Mouse (Mus musculus) kidney, postnatal 10 days (tissue): ENCODE results near the gene Lgr5.

Source experiments
- DNase-seq: peaks from one replicate; pipeline ENCODE4 v3.0.0; 2021; ENCODE audit warnings: mixed read lengths

Gene Lgr5

DNA sequence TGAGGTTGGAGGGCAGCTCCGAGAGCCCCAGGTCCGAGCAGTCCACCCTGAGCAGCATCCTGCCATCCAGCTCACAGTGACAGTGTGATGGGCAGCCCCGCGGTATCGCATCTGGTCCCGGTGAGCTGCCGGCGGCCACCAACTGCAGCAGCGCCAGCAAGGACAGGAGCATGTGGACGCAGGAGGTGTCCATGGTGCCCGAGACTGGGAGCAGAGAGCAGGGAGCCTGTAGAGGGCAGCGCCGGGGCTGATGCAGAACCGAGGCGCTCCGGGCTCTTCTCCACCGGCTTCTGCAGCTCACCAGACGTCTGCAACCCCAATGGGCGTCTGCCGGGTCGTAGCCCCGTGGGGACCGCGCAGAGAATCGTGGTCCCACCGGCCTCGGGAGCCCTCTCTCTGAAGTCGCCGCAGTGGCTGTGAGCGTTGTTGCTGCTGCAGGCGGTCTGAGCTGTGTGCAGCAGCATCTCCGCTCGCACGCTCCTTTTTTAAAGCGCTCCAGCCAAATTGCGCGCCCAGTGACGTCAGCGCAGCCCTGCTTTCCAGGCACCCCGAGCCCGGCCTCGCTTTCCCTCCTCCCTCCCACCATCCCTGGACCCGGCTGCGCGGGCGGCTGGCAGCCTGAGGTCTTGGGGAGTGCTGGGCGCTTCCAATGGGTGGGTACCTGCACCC is at the start of gene Lgr5:
Lgr5 (minus strand) TSS at position 480 of the 669 bp plus-strand sequence.
- DNase-seq: peak; percentile 67

DNA sequence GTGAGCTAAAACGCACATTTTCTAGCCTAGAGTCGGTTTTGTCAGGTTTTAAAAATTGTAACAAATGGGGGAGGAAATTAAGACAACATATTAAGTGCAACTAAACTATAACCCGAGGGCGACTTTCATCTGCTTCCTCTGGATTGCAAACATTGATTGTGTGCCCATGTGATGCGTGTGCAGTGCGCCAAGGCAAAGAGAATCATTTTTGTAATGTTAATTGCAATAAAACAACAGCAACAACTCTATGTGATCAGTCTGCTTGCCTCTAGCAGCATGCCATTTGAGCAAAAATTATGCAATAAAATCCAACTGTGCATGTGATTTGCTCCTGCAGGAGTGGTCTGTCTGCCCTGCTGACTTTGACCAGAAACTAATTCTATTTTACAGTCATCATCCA is 39.1 kb upstream of the Lgr5 start:
- no peak for DNase-seq

DNA sequence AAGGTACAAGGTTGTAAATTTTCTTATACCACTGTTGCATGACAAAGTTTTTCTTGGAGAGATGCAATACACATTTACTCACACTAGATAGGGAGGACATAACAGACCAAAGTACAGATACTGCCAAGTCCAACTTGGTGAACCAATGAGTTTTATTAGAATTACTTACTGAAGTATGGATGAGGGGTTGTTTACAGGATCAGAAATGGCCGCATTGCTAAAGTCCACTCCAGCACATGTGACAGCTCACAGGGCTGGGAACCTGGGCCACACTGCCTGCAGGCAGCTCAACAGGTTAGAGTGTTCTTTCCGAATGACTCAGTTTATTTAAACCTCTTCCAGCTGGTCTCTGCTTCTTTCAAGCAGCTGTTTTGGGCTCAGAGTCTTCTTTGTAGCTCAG is 37.4 kb upstream of the Lgr5 start:
- no peak for DNase-seq

DNA sequence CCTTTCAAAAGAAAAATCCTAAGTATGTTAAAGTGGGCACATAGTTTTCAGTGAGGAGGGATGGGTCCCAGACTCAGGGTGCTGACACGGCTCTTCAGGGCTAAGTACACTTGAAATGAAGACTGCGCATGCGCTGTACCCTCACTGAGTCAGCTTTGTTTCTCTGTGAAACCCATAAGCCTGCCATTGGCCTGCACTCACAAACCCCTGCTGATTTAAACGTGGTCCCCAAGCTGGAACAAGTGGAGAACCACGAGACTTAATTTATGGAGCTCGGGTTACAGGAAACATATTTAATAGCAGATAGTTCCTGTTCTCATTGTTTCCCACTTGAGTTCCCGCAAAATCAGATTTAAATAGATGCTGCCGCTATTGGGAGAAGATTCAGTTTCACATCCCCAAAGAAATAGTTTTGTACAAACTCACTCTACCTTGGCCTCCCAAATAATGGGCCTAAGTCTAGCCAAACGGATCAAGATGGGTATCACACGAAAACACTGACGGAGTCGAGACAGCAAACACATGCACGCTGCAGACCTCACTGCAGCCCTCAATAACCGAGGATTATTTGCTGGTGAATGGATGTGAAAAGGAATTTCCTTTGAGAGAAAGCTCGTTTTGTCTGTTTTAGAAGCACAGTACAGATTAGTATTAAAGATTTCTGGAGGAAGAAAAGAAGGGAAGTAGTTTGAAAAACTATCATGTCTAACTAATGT is 36.5 kb upstream of the Lgr5 start:
- peak; percentile 65 for DNase-seq

DNA sequence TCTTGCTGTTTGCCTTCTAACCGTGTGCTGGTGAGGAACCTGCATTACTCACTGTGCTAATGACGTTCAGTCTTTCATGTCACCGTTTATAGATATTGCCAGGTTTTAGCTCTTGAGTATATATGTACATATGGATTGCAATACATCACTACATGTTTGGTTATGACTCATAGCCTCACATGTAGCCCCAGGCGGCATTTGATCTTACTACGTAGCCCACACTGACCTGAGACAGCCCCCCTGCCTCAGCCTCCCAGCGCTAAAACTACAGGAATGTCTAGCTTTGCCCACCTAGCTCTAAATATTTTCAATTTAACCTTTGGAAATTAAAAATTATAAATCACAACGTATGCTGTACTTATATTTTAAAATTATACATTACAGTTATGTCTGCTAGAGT is 35.9 kb upstream of the Lgr5 start:
- no peak for DNase-seq

DNA sequence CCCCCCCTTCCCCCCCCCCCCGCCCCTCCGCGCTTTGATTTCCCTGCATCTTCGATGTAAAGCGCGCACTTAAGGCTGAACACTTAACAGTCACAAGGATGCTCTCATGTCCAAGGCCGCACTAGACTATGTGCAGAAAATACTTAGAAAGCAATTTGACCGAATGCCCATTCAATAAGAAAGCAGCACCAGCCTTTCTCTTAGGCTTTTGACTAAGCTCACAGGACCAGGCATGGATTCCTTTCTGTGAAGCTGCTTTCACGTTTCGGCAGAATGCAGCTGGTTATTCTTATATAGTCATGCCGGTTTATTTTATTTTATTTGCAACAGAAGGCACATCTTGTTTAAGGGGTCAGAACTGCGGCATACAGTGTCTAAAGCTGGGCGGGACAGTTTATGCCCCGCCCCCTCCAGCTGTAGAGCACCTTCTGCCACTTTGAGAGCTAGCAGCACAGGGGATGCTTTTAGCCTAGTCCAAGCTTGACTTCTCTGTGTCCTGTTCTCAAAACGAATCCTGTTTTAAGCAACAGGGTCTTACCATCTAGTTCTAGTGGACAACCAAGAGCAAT is 30.8 kb upstream of the Lgr5 start:
- DNase-seq: no peak

DNA sequence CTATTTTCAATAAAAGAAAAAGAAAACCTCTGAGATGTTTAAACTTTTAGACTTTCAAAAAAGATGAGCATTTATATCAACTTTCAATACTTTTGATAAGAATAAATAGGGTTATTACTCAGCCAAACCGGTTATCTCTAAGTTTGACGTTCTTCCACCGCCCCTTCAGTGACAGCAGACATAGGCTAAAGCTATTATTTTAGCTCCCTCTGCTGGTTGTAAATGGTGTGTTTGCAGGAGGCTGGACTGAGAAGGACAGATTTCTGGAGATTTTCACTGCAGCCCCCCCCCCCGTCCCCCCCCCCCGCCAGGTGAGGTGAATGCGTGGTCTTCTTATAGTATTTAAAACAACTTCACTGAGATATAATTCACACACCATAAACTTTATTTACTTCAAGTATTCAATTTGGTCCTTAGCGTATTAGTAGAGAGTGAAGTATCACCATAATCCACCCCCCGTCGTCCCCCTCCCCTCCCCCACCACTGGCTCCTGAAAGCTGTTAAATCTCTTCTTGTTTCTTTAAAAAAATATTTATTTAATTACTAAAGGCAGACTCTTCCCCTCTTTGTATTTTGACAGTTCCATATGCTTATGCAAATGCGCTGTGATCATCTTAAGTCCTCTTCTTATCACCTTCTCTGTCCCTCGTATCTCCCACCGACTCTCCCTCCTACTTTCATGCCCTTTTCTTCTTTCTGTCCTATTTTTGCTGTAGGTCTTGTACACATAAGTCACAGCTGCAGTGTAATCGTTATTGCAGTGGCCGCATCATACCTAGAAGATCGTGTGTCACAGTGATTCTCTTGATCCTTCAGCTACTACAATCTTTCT is 30.1 kb upstream of the Lgr5 start:
- DNase-seq: peak; percentile 35

DNA sequence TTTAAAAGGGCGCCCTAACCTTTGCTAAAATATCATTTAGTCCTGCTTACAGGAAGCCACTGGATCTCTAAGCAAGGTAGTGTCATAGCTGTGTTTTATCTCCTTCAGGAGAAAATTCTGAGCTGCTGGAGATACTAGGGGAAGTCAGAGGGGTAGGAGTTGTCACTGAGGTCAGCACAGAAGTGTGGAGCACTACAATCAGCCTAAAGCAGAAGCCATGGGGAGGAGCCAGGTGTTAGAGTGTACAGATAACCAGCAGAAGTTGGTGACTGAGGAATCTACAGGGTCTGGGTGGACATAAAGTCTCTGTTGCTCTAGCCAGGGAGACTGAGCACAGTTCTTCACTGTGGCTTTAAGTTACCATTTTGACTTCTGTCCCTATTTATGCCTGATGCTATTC is 8.2 kb upstream of the Lgr5 start:
- DNase-seq: no peak

DNA sequence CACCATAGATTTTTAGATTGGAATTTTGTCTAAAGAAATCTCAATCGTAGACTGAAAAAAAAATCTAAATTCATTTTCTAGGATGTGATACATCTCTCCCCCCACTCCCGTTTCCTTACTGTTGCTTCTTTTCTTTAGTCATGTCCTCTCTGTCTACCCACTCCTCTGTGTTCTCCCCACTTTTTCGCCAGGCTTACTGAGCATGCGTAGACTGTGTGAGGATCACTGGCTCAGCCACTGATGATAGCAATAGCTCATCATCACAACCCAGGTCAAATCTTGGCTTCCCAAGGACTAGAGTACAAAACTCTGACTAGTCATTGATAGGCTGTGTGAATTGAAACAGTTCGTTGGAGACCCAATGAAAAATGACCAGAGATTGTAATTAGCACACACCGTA is 6.1 kb upstream of the Lgr5 start:
- DNase-seq: no peak

DNA sequence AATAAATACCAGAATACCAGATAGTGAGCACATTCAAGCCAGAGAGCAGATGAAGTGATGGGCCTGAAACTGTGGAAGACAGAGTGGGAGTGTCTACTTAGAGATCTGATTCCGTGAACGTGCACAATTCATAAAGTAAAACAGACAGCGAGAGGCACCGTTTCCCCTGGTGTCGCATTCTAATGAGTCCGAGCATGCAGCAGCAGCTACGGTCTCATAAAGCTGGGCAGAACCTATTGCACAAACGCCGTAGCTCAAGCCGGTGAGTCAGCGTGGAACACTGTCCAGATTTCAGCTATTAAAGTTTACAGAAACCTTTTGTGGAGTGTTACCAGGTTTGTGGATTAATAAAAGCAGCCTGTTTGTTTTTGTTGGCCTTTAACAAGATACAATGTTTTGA is 5.6 kb upstream of the Lgr5 start:
- DNase-seq: no peak

DNA sequence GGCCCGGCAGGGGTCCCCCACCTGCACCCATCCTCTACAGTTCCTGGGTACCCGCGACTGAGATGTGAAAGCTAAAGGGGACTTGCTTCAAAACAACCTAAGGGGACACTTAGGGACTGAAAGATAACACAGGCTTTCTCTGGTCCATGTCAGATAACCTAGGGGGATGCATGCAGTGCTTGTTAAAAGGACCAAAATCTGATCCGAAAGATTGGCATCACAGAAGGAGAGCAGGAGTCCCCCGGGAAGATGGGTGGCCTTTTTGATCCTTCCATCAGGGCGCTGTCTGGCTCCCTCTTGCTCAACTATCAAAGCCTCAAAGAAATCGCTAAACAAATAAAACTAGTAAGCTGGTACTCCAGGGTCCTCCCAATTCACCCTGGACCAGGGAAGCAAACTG is 399 bp upstream of the Lgr5 start:
- DNase-seq: no peak

DNA sequence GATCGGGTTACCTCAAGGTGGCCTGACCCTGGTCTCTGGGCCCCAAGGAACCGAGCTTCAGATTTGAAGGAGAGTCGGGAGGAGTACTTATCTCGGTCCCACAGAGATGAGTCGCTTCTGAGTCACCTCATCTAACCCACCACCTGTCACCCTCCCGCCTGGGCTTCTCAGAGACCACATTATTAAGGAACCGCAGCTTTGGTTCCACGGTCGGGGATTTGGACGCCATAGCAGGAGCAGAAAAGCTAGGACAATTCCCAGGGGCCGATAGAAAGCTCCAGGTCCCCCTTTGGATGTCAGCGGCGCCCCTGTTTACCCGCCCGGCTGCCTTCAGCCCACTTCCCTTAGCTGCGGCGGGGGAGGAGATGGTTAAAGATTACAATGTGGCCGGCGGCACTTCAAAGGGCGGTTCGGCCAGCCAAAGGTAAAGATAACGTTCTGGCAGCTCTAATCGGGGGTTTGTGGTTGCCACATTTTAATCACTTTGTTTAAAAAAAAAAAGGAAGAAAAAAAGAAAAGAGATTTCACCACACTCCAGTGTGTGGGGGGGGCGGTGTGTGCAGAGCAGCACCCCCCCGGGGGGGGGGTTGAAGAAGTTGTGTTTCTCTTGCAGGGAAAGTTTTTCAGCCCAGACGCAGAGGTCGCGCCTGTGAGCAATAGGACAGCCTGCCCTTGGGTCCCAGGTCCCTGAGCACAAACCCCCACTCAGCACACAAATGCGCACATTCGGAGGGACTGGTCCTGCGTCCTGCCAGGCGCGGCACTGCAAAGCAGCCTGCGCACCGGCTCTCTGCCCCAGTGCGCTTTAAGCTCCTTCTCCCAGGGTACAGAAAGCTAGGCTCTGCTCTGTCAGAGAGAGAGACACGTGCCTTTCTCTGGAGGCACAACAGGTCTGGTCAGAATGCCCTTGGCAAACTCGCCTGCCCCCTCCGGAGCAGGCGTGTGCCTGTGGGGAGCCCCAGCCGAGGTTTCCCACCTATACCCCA is 1.0 kb downstream of the Lgr5 start:
- DNase-seq: peak; percentile 39

DNA sequence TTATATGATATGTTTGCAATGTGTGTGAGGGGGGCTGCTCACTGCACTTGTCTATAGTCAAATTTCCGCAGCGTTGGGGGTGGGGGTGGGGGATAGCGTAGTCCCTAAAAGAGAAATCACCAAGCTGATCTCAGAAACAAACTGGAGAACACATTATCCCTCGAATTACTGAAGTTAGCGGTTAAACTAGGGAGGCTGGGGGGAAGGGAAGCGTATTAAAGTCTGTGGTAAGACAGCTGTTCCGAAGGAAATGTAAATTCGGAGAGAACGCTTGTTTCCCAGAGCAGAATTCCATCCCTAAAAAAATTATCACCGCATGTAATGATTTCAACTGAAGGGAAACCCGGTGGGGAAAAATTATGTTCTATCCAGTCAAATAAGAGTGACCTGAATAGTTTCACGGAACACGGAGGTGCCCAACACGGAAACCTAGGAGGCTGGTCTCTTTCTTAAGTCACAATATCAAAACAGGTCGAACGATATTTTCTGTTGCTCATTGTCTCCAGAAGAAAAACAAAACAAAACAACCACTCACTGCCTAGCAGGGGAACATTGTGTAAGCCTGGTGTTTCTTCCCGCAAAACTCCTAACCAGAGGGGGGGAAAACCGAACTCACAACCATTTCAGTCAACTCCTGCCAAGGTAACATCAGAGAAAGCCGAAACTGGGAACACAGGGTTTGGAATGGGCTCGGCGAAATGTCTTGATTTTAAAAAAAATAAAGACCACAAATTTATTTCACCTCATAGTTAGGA is 1.9 kb downstream of the Lgr5 start:
- DNase-seq: no peak

DNA sequence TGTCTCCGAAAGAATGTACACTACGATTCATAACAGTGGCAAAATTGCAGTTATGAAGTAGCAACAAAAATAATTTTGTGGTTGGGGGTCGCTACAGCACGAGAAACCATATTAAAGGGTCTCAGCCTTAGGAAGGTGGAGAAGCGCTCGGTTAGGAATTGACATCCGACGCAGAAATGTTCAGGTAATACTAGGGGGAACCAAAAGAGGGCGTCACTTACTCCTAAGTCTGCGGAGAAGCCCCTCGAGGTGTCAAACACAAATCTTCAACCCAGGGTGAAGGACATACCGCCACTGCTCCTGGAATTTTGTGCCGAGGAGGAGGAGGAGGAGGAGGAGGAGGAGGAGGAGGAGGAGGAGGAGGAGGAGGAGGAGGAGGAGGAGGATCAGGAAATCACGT is 2.9 kb downstream of the Lgr5 start:
- DNase-seq: no peak

DNA sequence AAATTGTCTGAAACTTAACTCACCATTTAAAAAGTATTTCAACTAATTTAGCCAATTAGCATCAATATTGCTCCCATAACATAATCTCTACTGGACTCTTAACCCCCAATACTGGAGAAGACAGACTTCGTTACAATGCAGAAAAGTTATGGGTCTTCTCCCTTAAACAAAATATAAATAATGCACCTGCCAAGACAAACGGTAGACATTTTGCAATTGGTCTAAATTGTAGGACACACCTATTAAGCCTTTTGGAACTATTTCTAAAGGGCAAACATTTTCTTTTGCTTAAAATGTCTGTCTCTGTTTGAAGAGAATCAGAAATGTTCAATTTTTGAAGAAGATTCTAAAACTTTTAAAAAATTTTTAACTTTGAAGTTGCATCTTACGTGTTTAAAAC is 4.5 kb downstream of the Lgr5 start:
- DNase-seq: no peak

DNA sequence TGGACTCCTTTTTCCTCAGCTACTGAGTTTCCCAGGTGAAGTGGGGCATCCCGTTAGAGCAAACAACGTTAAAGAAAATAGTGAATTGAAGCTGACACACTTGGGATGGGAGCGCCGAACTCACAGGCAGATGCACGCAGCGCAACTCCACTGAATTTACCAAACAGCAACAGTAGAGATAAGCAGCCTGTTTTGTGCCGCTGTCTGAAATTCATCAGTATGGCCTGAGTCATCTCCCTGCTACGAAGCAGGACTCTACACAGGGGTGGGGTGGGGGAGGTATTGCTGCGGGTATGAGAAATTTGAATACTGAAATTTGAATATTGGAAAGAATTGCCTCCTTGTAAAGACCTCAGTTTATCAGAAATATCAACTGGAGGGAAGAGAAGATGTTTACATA is 5.6 kb downstream of the Lgr5 start:
- DNase-seq: no peak

DNA sequence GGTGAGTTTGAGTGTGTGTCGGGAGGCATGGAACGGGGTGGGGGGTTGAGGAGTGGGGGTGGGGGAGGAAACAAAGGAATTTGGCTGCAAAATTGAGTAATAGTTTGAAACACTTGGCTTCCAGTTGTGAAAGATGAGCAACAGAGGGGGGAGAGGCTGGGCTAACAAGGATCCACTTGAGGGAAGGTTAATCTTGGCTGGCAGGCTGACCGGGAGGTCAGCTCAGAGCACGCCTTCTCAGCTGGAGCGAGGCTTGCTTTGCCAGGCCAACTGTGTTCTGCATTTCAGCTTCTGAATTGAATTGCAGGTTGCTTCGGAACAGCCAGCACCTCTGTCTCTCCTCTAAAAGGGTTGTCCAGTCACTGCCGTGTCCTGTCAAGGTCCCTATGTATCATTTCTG is 8.1 kb downstream of the Lgr5 start:
- DNase-seq: no peak

DNA sequence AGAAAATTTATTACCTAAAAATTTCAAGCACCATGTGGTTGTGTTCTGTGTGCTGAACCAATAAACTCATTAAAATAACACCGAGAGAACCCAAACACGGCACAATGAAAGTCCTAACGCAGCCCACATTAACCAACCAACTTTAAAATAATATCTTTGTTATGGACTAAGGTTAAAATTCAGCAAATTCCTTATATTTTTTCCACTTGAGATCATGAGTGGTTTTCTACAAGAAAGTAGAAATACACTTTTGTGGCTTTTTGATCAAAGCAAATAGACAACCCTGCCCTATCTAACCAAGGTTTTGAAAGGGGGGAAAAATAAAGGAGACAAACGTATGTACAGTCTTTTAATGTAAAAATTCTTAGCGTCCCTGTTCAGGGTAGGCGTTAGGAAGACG is 8.5 kb downstream of the Lgr5 start:
- no peak for DNase-seq

DNA sequence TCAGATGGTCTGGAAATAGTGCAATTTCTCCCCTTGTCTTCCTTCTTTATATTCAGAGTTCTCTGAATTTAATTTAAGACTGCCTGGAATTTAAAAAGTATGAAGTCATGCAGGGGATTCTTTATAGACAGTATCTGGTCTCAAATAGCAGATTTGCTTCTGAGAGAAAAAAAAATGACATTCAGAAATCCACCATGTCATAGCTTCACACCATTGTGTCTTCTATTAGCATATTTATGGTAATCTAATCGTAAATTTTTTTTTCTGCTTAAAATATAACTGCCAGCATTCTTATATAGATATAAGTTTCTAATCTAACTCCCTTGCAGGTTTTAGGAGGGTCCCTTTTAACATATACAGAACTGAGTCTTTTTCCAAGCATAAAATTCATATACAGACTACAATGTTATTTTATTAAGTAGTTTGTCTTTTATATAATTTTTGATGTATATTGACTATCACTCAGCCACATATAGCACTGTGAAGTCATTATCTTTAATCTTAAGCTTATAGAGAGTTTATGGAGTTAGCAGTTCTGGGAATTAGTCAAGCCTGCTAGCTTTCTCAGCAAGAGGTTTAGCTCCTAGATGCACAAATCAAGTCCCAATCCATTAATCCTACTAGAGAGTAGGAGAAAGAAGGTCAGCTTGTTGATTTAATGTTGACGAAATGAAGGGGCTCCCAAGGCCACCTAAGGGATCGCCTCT is 15.7 kb downstream of the Lgr5 start:
- no peak for DNase-seq

DNA sequence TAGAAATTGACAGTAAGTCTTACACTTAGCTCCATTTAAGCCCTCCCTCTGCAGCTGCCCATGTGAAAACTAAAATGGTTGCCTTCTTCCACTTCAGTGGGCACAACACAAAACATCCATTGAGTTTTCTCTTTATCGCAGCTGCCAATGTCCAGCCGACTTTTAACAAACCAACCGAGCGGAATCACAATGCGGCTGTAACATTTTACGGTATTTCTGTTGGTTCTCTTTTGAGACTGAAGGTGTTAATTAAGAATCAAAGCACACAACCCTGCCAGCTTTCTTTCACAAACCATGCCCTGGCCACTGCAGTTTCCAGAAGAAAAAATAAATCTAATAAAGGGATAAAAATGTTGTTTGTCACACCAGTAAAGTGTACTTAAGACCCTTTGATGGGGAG is 16.3 kb downstream of the Lgr5 start:
- DNase-seq: no peak

DNA sequence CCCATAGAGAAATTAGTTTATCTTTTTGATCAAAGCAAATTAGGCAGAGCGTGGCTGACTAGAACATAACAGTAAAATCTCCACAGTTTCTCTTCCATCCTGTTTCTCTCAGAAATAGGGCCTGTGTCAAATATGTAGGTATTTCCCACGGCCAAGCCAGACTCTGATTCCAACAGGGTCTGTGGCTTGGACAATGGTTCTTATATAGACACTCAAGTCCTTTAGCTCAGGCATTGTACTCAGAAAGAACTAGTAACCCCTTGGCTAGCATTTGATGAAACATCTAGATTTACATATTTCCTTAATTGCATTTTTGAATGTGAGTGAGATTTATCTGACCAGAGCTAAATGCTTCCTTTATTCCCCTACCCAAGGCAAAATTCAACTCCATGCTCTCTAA is 17.0 kb downstream of the Lgr5 start:
- no peak for DNase-seq
